In the genomic region with DNA sequence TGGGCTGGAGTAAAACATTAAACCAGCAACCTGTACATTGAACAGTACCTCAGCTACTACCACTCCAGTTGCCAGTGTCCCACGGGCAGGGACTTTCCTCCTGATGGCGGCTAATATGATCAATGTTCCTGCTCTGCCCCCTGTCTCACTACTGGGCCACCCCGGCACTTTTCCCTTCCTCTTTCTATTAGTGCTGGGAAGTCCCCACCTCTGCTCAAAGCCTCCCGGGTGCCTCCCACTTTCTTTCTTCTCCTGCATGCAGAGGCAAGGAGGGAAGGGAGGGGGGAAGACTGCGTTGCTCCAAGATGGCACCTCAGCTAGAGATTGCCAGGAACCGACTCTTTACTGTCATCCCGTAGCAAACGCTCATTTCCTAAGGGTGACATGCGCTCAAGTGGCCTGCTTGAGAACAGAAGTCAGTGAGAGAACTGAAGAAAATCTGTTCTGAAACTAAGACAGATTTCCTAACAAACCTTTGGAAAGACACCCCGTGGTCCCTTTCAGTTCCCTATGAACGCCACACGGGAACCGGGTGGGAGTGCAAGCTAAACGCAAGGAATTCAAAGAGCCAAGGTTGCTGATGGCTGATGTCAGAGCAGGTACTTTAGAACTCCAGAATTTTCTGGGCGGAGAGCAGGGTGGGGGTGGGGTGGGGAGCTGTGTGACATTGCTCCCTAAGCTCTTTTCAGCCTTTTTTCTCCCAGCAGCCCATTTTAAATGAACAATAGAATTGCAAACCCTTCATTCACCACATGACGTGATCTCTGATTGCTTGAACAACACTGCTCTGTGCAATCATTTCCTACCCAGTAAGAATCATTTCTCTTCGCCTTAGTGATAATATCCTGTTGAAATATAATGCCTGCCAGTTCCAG, we compare ENCODE assay signal across 8 mouse cellular contexts.
DNase-seq lines count a peak whose midpoint lies in the region; ATAC-seq and TF ChIP-seq lines count a peak whose summit lies in the region.

No protein-coding gene starts in this region.

- peak; percentile 11 to 18 for DNase-seq in cerebellum, postnatal 14 days
- no peak for DNase-seq in cerebellum, postnatal 36 days
- DNase-seq in adrenal gland, postnatal 25 days, result peak; percentile 11
- peak; percentile 70 for DNase-seq in intestine, embryonic 14.5 days (ENCODE audit: low spot score)
- peak; percentile 14 for DNase-seq in mesoderm, embryonic 11.5 days (ENCODE audit: low read depth, low spot score)
- DNase-seq in stomach, postnatal 0 days (ENCODE audit: low spot score), result peak; percentile 56

- peak overlapping the region; percentile 71 for H3K27ac ChIP-seq in intestine, embryonic 14.5 days (ENCODE audit: low read depth)
- H3K27ac ChIP-seq in limb, embryonic 12.5 days, result peak overlapping the region; percentile 35; the same call in 1 of the 2 replicates
- H3K27ac ChIP-seq in stomach, postnatal 0 days (replicated peaks), result peak overlapping the region; percentile 78

- ATAC-seq in frontal cortex, adult (ENCODE audit: low TSS enrichment), result peak; percentile 88
- ATAC-seq in intestine, embryonic 14.5 days (replicated peaks; ENCODE audit: low FRiP score, low TSS enrichment, low read depth), result no peak
- ATAC-seq in limb, embryonic 12.5 days (ENCODE audit: insufficient number of reproducible peaks, insufficient read depth, low FRiP score, low TSS enrichment, low read depth), result no peak
- peak; percentile 81 for ATAC-seq in stomach, postnatal 0 days (ENCODE audit: low FRiP score, low TSS enrichment)

- peak overlapping the region; percentile 41 for H3K9ac ChIP-seq in intestine, embryonic 14.5 days (ENCODE audit: low read length)
- H3K9ac ChIP-seq in limb, embryonic 12.5 days (replicated peaks), result no peak overlapping the region
- H3K9ac ChIP-seq in stomach, postnatal 0 days (ENCODE audit: low read length), result peak overlapping the region; percentile 35

- H3K36me3 ChIP-seq in intestine, embryonic 14.5 days (ENCODE audit: control insufficient read depth, insufficient read depth, low read length), result no peaks in the 10 kb centered on the region
- no peaks in the 10 kb centered on the region for H3K36me3 ChIP-seq in limb, embryonic 12.5 days
- no peaks in the 10 kb centered on the region for H3K36me3 ChIP-seq in stomach, postnatal 0 days (ENCODE audit: control insufficient read depth, insufficient read depth, low read length)

- no peak for TF ChIP-seq EP300 in stomach, postnatal 0 days (optimal IDR thresholded peaks at IDR 0.05)

- H3K9me3 ChIP-seq in intestine, embryonic 14.5 days (ENCODE audit: control insufficient read depth, low read length), result no peaks in the 10 kb centered on the region
- no peaks in the 10 kb centered on the region for H3K9me3 ChIP-seq in limb, embryonic 12.5 days
- H3K9me3 ChIP-seq in stomach, postnatal 0 days (ENCODE audit: control insufficient read depth, low read length), result no peaks in the 10 kb centered on the region

- TF ChIP-seq CTCF in stomach, postnatal 0 days (IDR thresholded peaks at IDR 0.05; ENCODE audit: low read depth), result no peak

- peak overlapping the region; percentile 44 for H3K4me2 ChIP-seq in intestine, embryonic 14.5 days (ENCODE audit: low read length)
- H3K4me2 ChIP-seq in limb, embryonic 12.5 days, result peak overlapping the region; percentile 47
- peak overlapping the region; percentile 49 for H3K4me2 ChIP-seq in stomach, postnatal 0 days (replicated peaks; ENCODE audit: low read depth)

- H3K4me3 ChIP-seq in intestine, embryonic 14.5 days (ENCODE audit: low read depth, low read length), result peak overlapping the region; percentile 25
- H3K4me3 ChIP-seq in limb, embryonic 12.5 days (replicated peaks), result peak overlapping the region; percentile 23
- H3K4me3 ChIP-seq in stomach, postnatal 0 days (ENCODE audit: low read depth, low read length), result peak overlapping the region; percentile 35

- H3K27me3 ChIP-seq in intestine, embryonic 14.5 days (replicated peaks; ENCODE audit: control insufficient read depth, insufficient read depth, low read length), result 0 out of 2 replicates have a peak, but pooled peaks cover 2% of the 10 kb centered on the region
- H3K27me3 ChIP-seq in limb, embryonic 12.5 days, result peaks cover 6% of the 10 kb centered on the region; the same call in 1 of the 2 replicates
- H3K27me3 ChIP-seq in stomach, postnatal 0 days (ENCODE audit: control insufficient read depth, insufficient read depth, low read length), result no peaks in the 10 kb centered on the region

- 21% methylated on average over 17 of the region's 17 CpGs for WGBS in intestine, embryonic 14.5 days
- WGBS in limb, embryonic 12.5 days, result 30% methylated on average over 17 of the region's 17 CpGs
- WGBS in stomach, postnatal 0 days, result 21% methylated on average over 17 of the region's 17 CpGs

- no peaks in the 10 kb centered on the region for H3K4me1 ChIP-seq in intestine, embryonic 14.5 days (replicated peaks; ENCODE audit: control insufficient read depth, insufficient read depth, low read length)
- peaks cover 3% of the 10 kb centered on the region; the same call in 1 of the 2 replicates for H3K4me1 ChIP-seq in limb, embryonic 12.5 days (replicated peaks)
- H3K4me1 ChIP-seq in stomach, postnatal 0 days (replicated peaks; ENCODE audit: control insufficient read depth, insufficient read depth), result no peaks in the 10 kb centered on the region

Comparison
In these comparisons a context has a peak if more than half of its experiments do, and no peak if none do; other contexts are left out.
1. DNase-seq: peak in cerebellum, postnatal 14 days (2 of 2), adrenal gland, postnatal 25 days (single experiment), intestine, embryonic 14.5 days (single experiment), mesoderm, embryonic 11.5 days (single experiment) and stomach, postnatal 0 days (single experiment); none in cerebellum, postnatal 36 days (0 of 2).
2. ATAC-seq: peak in frontal cortex, adult (single experiment) and stomach, postnatal 0 days (single experiment); none in intestine, embryonic 14.5 days (single experiment) and limb, embryonic 12.5 days (single experiment).
3. Peak in every context shown above with its lines, with median percentiles within 50 percentile points of each other: H3K27ac ChIP-seq, H3K4me2 ChIP-seq and H3K4me3 ChIP-seq.